Mouse (Mus musculus) brain, embryonic 14.5 days (tissue): Measurements from ENCODE around the gene Dpf1. TPM values are rescaled to one million over a fixed set of nuclear protein-coding genes. Genes with fewer than 3 reads are reported as not detected.
A peak's percentile ranks its signal among the peaks of the same experiment; 100 is the strongest.

Experiments
- DNase-seq: peaks from one replicate; pipeline ENCODE4 v3.0.0-alpha.2; 2011; ENCODE audit warnings: low read depth
- CTCF ChIP-seq: fragments of 200-500 bp; IDR thresholded peaks from 2 replicates; pipeline ENCODE4 v1.5.1; 2012; ENCODE audit warnings: inconsistent platforms, mild to moderate bottlenecking, moderate library complexity, borderline replicate concordance; ENCODE audit not compliant: insufficient read depth, insufficient read length; ENCODE audit errors: extremely low read depth
- POLR2A ChIP-seq: fragments of 200-500 bp; IDR thresholded peaks from 2 replicates; pipeline ENCODE4 v1.6.1; 2012; ENCODE audit warnings: mild to moderate bottlenecking, inconsistent platforms, borderline replicate concordance; ENCODE audit not compliant: poor library complexity, insufficient read depth, insufficient read length, severe bottlenecking; ENCODE audit errors: extremely low read depth
- polyA plus RNA-seq: library from polyadenylated mRNA; depleted of rRNA; stranded (reverse); fragments of >200 nt; gene quantifications from 2 replicates; pipeline ENCODE4 v1.2.3, GENCODE M21; 2012

The Dpf1 gene
- polyA plus RNA-seq, 1 experiment: 157 TPM

GRCm38 (mm10) chr7:29277510-29277909, 26.2 kb upstream of the Dpf1 start:
- DNase-seq: no peak

GRCm38 (mm10) chr7:29279261-29279660, 24.5 kb upstream of the Dpf1 start:
- TF ChIP-seq POLR2A (no peak), CTCF (no peak)
- DNase-seq: no peak

More at GRCm38 (mm10) chr7:29277510-29277909, 26.2 kb upstream of the Dpf1 start:
- no peak for TF ChIP-seq POLR2A
- no peak for TF ChIP-seq CTCF

- DNase-seq: no peak
- no peak for TF ChIP-seq CTCF
- no peak for TF ChIP-seq POLR2A
Observed at GRCm38 (mm10) chr7:29279924-29280323, 23.8 kb upstream of the Dpf1 start.

- no peak for TF ChIP-seq POLR2A
- TF ChIP-seq CTCF: no peak
- no peak for DNase-seq
Observed at GRCm38 (mm10) chr7:29280801-29281200, 22.9 kb upstream of the Dpf1 start.

GRCm38 (mm10) chr7:29281201-29282073, 22.3 kb upstream of the Dpf1 start, which contains the start of gene Spint2:
Spint2 (minus strand) TSS chr7:29281912.
- peak; percentile 71 for DNase-seq
- 0 out of 2 replicates have a peak, but pooled peaks have one; percentile 26 for TF ChIP-seq POLR2A
- TF ChIP-seq CTCF: 0 out of 2 replicates have a peak, but pooled peaks have one; percentile 1

GRCm38 (mm10) chr7:29282074-29282554, 21.6 kb upstream of the Dpf1 start:
- no peak for TF ChIP-seq CTCF
- no peak for TF ChIP-seq POLR2A
- no peak for DNase-seq

GRCm38 (mm10) chr7:29283876-29284275, 19.9 kb upstream of the Dpf1 start:
- no peak for DNase-seq
- TF ChIP-seq CTCF (no peak), POLR2A (no peak)

- TF ChIP-seq POLR2A (no peak), CTCF (no peak)
Observed at GRCm38 (mm10) chr7:29284523-29284922, 19.2 kb upstream of the Dpf1 start.

GRCm38 (mm10) chr7:29287481-29287880, 16.3 kb upstream of the Dpf1 start:
- no peak for DNase-seq
- TF ChIP-seq POLR2A: no peak
- no peak for TF ChIP-seq CTCF

More at GRCm38 (mm10) chr7:29284523-29284922, 19.2 kb upstream of the Dpf1 start:
- no peak for DNase-seq

- TF ChIP-seq CTCF (no peak), POLR2A (no peak)
- DNase-seq: no peak
Observed at GRCm38 (mm10) chr7:29288079-29288478, 15.7 kb upstream of the Dpf1 start.

- TF ChIP-seq POLR2A (no peak), CTCF (peak; percentile 88)
- DNase-seq: peak; percentile 63
Observed at GRCm38 (mm10) chr7:29288942-29289638, 14.7 kb upstream of the Dpf1 start, which contains the start of gene Ppp1r14a. Ppp1r14a (plus strand) TSS chr7:29289308.

GRCm38 (mm10) chr7:29289856-29290255, 13.9 kb upstream of the Dpf1 start:
- no peak for TF ChIP-seq POLR2A
- TF ChIP-seq CTCF: no peak
- DNase-seq: no peak
